Mouse (Mus musculus) layer of hippocampus, adult 18-20 months (tissue): ENCODE results near the gene Zfp316. TPM values are rescaled to one million over a fixed set of nuclear protein-coding genes. Genes with fewer than 3 reads are reported as not detected.
A peak's percentile ranks its signal among the peaks of the same experiment; 100 is the strongest.

Experiments
- DNase-seq, 2 experiments: peaks; one replicate each; pipeline ENCODE4 v3.0.0; 2022; ENCODE audit warnings: low spot score in 2 of 2
- long read RNA-seq: library from polyadenylated mRNA; stranded (forward); transcript quantifications from one replicate; pipeline ENCODE4 v2.0.0, GENCODE M21; 2021
- total RNA-seq, 2 experiments: library from RNA; stranded (reverse); gene quantifications; 2 replicates each; pipeline ENCODE4 v1.2.3; 2021

The Zfp316 gene
- 10 to 100 TPM; 23.7 to 24.7 TPM for total RNA-seq
- long read RNA-seq, full-length matches to known transcripts, result 2 of 4 reads
- long read RNA-seq, partial matches to known transcripts, result 0 of 4 reads
- long read RNA-seq, other reads (novel, unspliced or antisense), result 2 of 4 reads

- peak; percentile 60 to 73 for DNase-seq
Observed at GRCm38 (mm10) chr5:143269363-143270150, at the start of gene Zfp316. TSS of gene Zfp316 (minus strand) at chr5:143270022.

DNA sequence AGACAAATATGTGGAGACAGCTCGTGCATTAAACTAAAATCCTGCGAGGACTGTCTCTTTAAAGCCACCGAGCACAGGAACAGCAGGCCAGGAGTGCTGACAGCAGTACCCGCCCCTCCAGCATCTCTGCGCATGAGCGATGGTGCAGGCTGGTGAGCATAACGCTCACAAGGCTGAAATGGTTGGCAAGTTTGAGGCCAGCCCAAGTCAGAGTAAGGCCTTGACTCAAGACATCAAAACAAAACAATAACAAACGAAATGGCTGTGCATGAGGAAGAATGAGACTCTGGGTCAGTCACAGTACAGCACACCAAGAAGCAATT is 47.4 kb upstream of the Zfp316 start:
- DNase-seq, result no peak

- DNase-seq, result no peak
Observed at GRCm38 (mm10) chr5:143316605-143317287, 46.9 kb upstream of the Zfp316 start.

DNA sequence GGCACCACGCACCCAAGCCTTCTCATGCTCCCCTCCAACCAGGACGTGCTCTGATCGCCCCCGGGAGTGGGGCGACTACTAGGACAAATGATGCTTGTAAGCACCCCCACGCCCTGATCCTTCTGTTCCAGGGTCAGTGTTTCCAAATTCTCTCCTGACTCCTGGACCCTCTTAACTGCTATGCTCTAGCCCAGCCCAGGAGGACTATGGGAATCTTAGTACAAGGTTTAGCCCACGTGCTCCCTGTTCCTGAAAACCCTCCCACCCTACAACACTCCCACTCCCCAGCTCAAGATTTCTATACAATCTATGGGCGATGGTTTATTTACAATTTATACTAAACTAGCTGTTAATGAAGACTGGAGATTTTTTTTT is 45.7 kb upstream of the Zfp316 start:
- DNase-seq, result no peak

DNA sequence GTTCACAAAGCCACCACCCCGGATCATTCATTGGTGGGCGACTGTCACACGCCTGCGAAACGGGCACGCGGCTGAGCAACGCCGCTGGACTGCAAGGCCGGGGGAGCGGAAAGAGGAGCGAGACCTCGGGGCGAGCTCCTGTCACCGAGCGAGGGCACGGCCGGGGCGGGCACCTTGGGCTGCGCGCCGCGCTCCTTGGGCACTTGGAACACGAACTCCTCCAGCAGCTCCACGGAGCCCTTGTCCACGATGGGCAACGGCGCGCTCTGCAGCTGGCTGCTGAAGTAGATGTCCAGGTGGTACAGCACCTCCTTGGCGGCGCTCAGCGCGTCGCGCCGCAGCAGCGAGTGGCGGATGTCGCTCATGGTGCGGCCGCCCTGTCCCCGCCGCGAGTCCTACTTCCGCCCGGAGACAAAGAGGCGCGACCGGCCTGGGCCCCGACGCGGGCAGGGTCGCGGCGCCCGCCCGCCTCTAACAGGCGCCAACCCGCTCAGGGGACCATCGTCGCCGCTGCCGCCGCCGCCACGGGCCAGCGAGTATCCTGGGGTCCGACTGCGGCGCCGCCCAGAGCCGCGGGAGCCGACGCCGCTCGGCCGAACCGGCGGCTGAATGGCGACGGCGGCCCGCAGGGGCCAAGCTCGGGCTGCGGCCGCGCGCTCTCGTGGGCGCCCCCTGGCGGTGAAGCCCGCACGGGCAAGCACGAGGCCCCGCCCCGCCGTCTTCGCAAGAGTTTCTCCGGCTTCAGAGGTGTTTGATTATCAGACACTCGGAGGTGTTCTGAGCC is 45.1 kb upstream of the Zfp316 start, which contains the start of gene E130309D02Rik:
Gene E130309D02Rik (minus strand): TSS at position 631 of the 784 bp plus-strand sequence.
- peak; percentile 77 to 91 for DNase-seq

DNA sequence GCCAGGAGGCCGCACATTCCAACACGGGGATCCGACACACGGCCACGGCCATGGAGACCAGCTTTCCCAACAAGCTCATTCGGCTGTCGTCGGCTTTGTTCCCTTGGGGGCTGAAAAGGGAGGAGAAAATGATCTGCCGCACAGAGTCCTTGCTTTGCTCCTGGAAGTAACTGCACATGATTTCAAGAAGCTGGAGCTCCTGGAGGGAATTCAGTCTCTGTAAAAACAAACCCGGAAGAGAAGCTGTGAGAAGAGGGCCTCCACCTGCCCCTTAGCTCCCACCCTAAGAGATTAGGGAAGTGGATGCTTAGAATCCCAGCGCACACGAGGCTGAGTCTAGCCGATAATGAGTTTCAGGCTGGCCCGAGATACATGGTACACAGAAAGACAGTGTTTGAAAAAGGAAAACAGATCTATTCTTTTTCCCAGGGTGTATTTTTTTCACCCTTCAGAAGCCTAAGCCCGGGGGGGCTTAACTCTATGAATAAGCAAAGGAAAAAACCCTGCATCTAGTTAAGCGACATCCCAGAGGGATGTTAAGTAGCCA is 44.4 kb upstream of the Zfp316 start:
- DNase-seq, result no peak

GRCm38 (mm10) chr5:143311886-143312285 is 42.1 kb upstream of the Zfp316 start:
- DNase-seq, result peak; percentile 59 to 85

GRCm38 (mm10) chr5:143309916-143310315 is 40.1 kb upstream of the Zfp316 start:
- DNase-seq, result no peak

DNA sequence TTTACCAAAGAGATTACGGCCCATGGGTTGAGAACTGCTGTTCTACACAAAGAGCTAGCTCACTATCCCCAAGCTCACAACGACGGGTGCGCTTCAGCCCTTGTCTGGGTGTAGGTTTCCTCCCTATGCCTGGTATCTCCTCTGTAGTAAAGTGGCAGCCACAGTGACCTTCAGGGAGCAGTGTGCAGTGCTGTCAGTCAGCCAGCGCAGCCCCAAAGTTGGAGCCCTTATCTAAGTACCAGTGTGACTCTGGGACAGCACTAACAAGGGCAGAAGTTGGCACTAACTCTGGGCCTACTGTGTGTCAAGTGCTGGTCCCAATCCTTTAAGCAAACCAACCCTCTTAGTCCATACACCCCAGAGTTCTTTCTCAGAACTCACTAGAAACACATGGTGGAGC is 39.0 kb upstream of the Zfp316 start:
- no peak for DNase-seq

GRCm38 (mm10) chr5:143304251-143304650 is 34.4 kb upstream of the Zfp316 start:
- DNase-seq, result no peak

GRCm38 (mm10) chr5:143301296-143301695 is 31.5 kb upstream of the Zfp316 start:
- peak in 1 of 2 experiments; percentile 64 for DNase-seq

DNA sequence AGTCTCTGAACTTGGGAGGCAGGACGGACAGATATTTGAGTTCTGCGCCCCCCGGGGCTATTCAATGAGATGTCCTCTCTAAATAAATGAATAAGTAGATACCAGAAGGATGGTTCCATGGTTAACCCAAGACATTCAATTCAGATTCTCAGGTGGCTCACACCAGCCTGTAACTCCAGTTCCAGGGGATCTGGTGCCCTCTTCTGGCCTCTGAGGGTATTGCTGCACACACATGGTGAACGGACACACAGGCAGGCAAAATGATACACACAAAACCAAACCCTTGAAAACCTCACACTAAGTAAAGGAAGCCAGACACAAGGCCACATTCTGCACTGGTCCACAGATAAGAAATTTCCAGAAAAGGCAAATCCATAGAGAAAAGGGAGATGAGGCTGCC is 29.9 kb upstream of the Zfp316 start:
- peak in 1 of 2 experiments; percentile 72 for DNase-seq

DNA sequence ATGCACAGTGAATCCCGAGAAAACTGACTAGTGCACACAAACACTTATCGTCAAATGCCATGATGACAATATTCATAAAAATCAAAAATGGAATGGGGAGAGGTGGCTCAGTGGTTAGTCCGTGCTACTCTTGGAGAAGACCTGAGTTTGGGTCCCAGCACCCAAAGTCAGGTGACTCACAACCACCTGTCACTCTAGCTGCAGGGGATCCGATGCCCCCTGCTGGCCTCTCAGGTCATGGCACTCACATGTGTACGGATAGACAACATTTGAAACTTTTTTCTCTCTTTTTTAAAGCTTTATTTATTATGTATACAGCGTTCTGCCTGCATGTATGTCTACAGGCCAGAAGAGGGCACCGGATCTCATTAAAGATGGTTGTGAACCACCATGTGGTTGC is 28.6 kb upstream of the Zfp316 start:
- DNase-seq, result no peak

GRCm38 (mm10) chr5:143297986-143298385 is 28.2 kb upstream of the Zfp316 start:
- DNase-seq, result no peak

GRCm38 (mm10) chr5:143295330-143295729 is 25.5 kb upstream of the Zfp316 start:
- no peak for DNase-seq

GRCm38 (mm10) chr5:143294862-143295261 is 25.0 kb upstream of the Zfp316 start:
- no peak for DNase-seq

DNA sequence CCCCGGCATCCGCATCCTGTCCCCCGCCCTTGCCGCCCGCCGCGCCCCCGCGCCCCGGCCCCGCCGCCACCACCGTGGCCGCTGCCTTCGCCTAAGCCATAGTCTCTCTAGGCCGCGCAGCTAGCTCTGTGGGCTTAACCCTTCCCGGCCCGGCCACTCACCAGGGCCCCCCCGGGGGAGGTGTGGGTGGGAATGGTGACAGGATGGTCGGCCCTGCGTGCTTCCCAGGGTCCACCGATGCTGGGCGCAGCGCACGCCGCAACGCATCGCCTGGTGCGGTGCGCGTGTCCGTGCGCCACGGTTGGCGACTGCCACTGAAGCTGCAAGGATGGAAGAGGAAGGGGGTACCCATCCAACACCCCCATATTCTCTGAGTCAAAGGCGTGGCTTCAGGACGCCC is 23.6 kb upstream of the Zfp316 start, which contains the start of gene Zfp853:
Gene Zfp853 (minus strand): TSS at position 220 of the 400 bp plus-strand sequence.
- no peak for DNase-seq

DNA sequence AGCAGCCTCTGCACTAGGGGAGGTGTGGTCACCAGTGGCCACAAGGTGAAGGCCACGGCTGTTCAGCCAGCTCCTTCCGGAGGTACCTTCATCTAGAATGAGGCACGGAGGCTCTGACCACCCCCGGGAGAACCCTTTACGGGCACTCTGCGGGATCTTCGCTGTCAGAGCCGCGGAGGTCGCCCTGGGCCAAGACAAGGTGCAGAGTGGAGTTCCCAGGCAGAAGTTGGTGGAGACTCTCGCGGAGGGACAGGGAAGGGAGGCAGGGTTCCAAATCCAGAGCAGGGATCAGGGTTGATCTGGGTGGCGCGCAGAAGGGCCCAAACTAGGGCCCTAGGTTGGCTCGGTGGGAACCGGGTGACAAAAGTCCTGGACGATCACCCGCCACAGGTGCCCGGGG is 23.1 kb upstream of the Zfp316 start:
- no peak for DNase-seq

DNA sequence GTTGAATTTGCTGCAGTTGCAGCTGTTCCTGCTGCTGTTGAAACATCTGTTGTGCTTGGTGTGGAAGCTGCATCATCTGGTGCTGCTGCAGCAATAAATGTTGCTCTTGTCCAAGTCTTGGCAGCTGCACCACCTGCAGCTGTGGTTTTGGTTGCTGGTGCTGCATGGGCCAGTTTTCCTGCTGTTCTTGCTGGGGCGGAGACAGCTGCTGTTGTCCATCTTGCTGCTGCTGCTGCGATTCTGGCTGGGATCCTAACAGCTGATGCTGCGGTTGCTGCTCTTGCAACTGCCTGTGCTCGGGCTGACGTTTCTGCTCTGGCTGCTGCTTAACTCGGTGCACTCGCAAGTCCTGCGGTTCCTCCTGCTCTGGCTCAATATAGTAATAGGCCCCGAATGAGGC is 19.5 kb upstream of the Zfp316 start:
- DNase-seq, result no peak

DNA sequence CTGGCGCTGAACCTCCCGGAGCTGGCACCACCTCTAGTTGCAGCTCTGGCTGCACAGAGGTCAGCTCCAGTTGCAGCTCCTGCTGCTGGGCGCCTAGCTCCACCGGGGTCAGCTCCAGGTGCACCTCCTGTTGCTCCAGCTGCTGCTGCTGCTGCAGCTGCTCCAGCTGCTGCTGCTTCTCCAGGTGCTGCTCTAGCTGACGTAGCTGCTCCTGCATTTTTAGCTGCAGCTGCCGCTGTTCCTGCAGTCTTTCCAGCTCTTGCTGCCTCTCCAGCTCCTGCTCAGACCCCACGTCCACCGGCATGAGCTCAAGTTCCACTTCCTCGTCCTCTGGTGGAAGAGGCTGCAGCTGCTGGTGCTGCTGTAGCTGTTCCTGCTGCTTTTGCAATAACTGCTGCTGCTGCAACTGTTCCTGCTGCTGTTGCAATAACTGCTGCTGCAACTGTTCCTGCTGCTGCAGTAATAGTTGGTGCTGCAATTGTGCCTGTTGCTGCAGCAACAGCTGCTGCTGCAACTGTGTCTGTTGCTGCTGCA is 18.6 kb upstream of the Zfp316 start:
- no peak for DNase-seq

GRCm38 (mm10) chr5:143287774-143288328 is 18.0 kb upstream of the Zfp316 start:
- no peak for DNase-seq
